ENCODE assay signal across 22 mouse cellular contexts in genomic region chr11:108606836-108607235, GRCm38 (mm10).
A peak's percentile ranks its signal among the peaks of the same experiment; 100 is the strongest.
DNase-seq lines count a peak whose midpoint lies in the region; ATAC-seq and TF ChIP-seq lines count a peak whose summit lies in the region.
"Had no signal": no experiment of that assay in that cellular context is flagged by ENCODE, and none has a peak within 500 bp of the region (broad histone marks: within the 10 kb centered on the region; RNA-seq: fewer than 3 reads in every experiment).

No protein-coding gene starts in this region.

- H3K27me3 ChIP-seq in forebrain, embryonic 14.5 days (replicated peaks; ENCODE audit: control insufficient read depth, insufficient read depth, low read length): no peaks in the 10 kb centered on the region
- H3K27me3 ChIP-seq in hindbrain, postnatal 0 days (ENCODE audit: insufficient read depth, low read length): no peaks in the 10 kb centered on the region
- no peaks in the 10 kb centered on the region for H3K27me3 ChIP-seq in midbrain, embryonic 16.5 days (ENCODE audit: control insufficient read depth, insufficient read depth, low read depth, low read length)
- H3K27me3 ChIP-seq: heart, embryonic 12.5 days; liver, embryonic 15.5 days; neural tube, embryonic 13.5 days; Patski had no signal

- H3K4me1 ChIP-seq in forebrain, embryonic 14.5 days (ENCODE audit: control insufficient read depth, insufficient read depth, low read length): no peaks in the 10 kb centered on the region
- H3K4me1 ChIP-seq in hindbrain, postnatal 0 days (ENCODE audit: insufficient read depth, low read length): peaks cover 7% of the 10 kb centered on the region; the same call in 1 of the 2 replicates
- H3K4me1 ChIP-seq in midbrain, embryonic 16.5 days (ENCODE audit: control insufficient read depth, insufficient read depth, low read length): peaks cover 9% of the 10 kb centered on the region
- H3K4me1 ChIP-seq: embryonic facial prominence, embryonic 10.5 days; heart, embryonic 12.5 days; liver, embryonic 15.5 days had no signal

- ATAC-seq in forebrain, embryonic 14.5 days: no peak
- no peak for ATAC-seq in hindbrain, postnatal 0 days
- no peak for ATAC-seq in midbrain, embryonic 16.5 days
- ATAC-seq: inflammation-experienced regulatory T-cells, adult 6 months; lung, postnatal 0 days; Patski had no signal

- H3K9me3 ChIP-seq in forebrain, embryonic 14.5 days (replicated peaks; ENCODE audit: control insufficient read depth, low read length): no peaks in the 10 kb centered on the region
- no peaks in the 10 kb centered on the region for H3K9me3 ChIP-seq in hindbrain, postnatal 0 days (ENCODE audit: low read length)
- H3K9me3 ChIP-seq in midbrain, embryonic 16.5 days (replicated peaks; ENCODE audit: control insufficient read depth, low read length, poor library complexity, severe bottlenecking): no peaks in the 10 kb centered on the region
- H3K9me3 ChIP-seq: embryonic facial prominence, embryonic 10.5 days; heart, embryonic 12.5 days; liver, embryonic 15.5 days; neural tube, embryonic 13.5 days had no signal

- no peak for DNase-seq in layer of hippocampus, adult 2 months (ENCODE audit: low spot score in 2 of 2)
- DNase-seq in layer of hippocampus, postnatal 25 days (ENCODE audit: extremely low spot score in 1 of 2, low spot score in 1 of 2): no peak
- peak; percentile 14 for DNase-seq in forebrain, embryonic 14.5 days (ENCODE audit: low spot score)
- DNase-seq in hindbrain, postnatal 0 days (ENCODE audit: low spot score): peak; percentile 22
- DNase-seq in adrenal gland, adult (ENCODE audit: inconsistent age in 2 of 2, low spot score in 1 of 2): no peak
- DNase-seq in layer of hippocampus, postnatal 10 days (ENCODE audit: low spot score in 2 of 2): no peak
- DNase-seq: adrenal gland, postnatal 25 days; cerebellum, adult 18-20 months; gastrocnemius, adult 2 months; heart, postnatal 14 days; kidney, adult 9 months; kidney, postnatal 25 days; spleen, adult 18-20 months; thymus, postnatal 25 days had no signal

- H3K36me3 ChIP-seq in forebrain, embryonic 14.5 days (ENCODE audit: control insufficient read depth, insufficient read depth, low read length): no peaks in the 10 kb centered on the region
- H3K36me3 ChIP-seq in hindbrain, postnatal 0 days (ENCODE audit: insufficient read depth, low read length): no peaks in the 10 kb centered on the region
- no peaks in the 10 kb centered on the region for H3K36me3 ChIP-seq in midbrain, embryonic 16.5 days (ENCODE audit: control insufficient read depth, insufficient read depth, low read length)
- H3K36me3 ChIP-seq: embryonic facial prominence, embryonic 10.5 days; heart, embryonic 12.5 days; liver, embryonic 15.5 days; neural tube, embryonic 13.5 days had no signal

- no peak for TF ChIP-seq CTCF in layer of hippocampus, adult 2 months (conservative IDR thresholded peaks at IDR 0.05)
- TF ChIP-seq CTCF in hindbrain, postnatal 0 days (IDR thresholded peaks at IDR 0.05; ENCODE audit: low read depth): no peak

- no peak overlapping the region for H3K9ac ChIP-seq in forebrain, embryonic 14.5 days (ENCODE audit: low read length)
- H3K9ac ChIP-seq in hindbrain, postnatal 0 days (replicated peaks; ENCODE audit: low read length): no peak overlapping the region
- H3K9ac ChIP-seq in midbrain, embryonic 16.5 days (ENCODE audit: low read depth, low read length): peak overlapping the region; percentile 43
- H3K9ac ChIP-seq: heart, embryonic 12.5 days; liver, embryonic 15.5 days; neural tube, embryonic 13.5 days had no signal

- H3K4me2 ChIP-seq in forebrain, embryonic 14.5 days (ENCODE audit: low read length): 0 out of 2 replicates have a peak overlapping the region, but pooled peaks have one; percentile 21
- H3K4me2 ChIP-seq in hindbrain, postnatal 0 days (ENCODE audit: low read depth, low read length): peak overlapping the region; percentile 33
- H3K4me2 ChIP-seq in midbrain, embryonic 16.5 days (ENCODE audit: low read length): peak overlapping the region; percentile 50
- H3K4me2 ChIP-seq: heart, embryonic 12.5 days; liver, embryonic 15.5 days; neural tube, embryonic 13.5 days had no signal

- H3K4me3 ChIP-seq in layer of hippocampus, adult 2 months: peak overlapping the region; percentile 55
- H3K4me3 ChIP-seq in forebrain, embryonic 14.5 days (ENCODE audit: low read depth, low read length): peak overlapping the region; percentile 12
- 0 out of 2 replicates have a peak overlapping the region, but pooled peaks have one; percentile 7 for H3K4me3 ChIP-seq in hindbrain, postnatal 0 days (ENCODE audit: low read length)
- H3K4me3 ChIP-seq in midbrain, embryonic 16.5 days (ENCODE audit: low read depth, low read length): peak overlapping the region; percentile 41
- H3K4me3 ChIP-seq: embryonic facial prominence, embryonic 10.5 days; gastrocnemius, adult 2 months; heart, embryonic 12.5 days; liver, embryonic 15.5 days; neural tube, embryonic 13.5 days had no signal

- H3K27ac ChIP-seq in layer of hippocampus, adult 2 months: peak overlapping the region; percentile 43
- 0 out of 2 replicates have a peak overlapping the region, but pooled peaks have one; percentile 58 for H3K27ac ChIP-seq in forebrain, embryonic 14.5 days (ENCODE audit: low read depth, low read length)
- no peak overlapping the region for H3K27ac ChIP-seq in hindbrain, postnatal 0 days
- peak overlapping the region; percentile 91 for H3K27ac ChIP-seq in midbrain, embryonic 16.5 days (ENCODE audit: low read length)
- H3K27ac ChIP-seq: embryonic facial prominence, embryonic 10.5 days; gastrocnemius, adult 2 months; liver, embryonic 15.5 days had no signal

Comparison
In these comparisons a context has a peak if more than half of its experiments do, and no peak if none do; other contexts are left out.
1. DNase-seq: peak in forebrain, embryonic 14.5 days (single experiment) and hindbrain, postnatal 0 days (single experiment); none in layer of hippocampus, adult 2 months (0 of 2), layer of hippocampus, postnatal 25 days (0 of 2), adrenal gland, adult (0 of 2) and layer of hippocampus, postnatal 10 days (0 of 2).
2. Peak in every context shown above with its lines, with median percentiles within 50 percentile points of each other: H3K4me3 ChIP-seq and H3K4me2 ChIP-seq.